ENCODE assay signal across 9 mouse cellular contexts in the genomic region with DNA sequence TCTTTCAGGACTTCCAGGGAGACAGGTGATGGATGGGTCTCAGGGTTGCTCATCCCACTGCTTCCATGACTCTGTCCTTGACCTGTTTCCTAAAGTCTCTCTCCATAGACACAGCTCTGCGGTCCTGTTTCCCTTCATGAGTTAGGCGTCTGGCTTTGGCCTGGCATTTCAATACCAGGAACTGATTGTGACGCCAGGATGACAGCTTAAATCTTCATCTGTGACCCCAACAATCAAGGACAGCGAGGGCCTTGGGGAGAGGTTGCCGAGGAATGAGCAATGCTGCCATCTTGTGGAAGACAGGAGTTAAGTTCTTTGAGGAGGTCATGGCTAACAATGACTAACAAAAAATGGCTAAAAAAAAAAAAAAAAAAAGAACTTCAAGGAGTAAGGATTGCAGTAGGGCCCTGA. TPM values are rescaled to one million over a fixed set of nuclear protein-coding genes. Genes with fewer than 3 reads are reported as not detected.
A peak's percentile ranks its signal among the peaks of the same experiment; 100 is the strongest.
DNase-seq lines count a peak whose midpoint lies in the region; ATAC-seq and TF ChIP-seq lines count a peak whose summit lies in the region.
"Had no signal": no experiment of that assay in that cellular context is flagged by ENCODE, and none has a peak within 500 bp of the region (broad histone marks: within the 10 kb centered on the region; RNA-seq: fewer than 3 reads in every experiment).

No protein-coding gene starts in this region.

- no peak overlapping the region for H3K4me3 ChIP-seq in lung, embryonic 14.5 days (ENCODE audit: low read depth, low read length)
- H3K4me3 ChIP-seq: limb, embryonic 12.5 days had no signal

- H3K27me3 ChIP-seq in lung, embryonic 14.5 days (ENCODE audit: insufficient read depth, low read length), result no peaks in the 10 kb centered on the region
- H3K27me3 ChIP-seq: limb, embryonic 12.5 days had no signal

- DNase-seq in CD4-positive, CD25-positive, alpha-beta regulatory T cell, adult 2 months (ENCODE audit: low read depth, low spot score), result peak; percentile 71
- peak; percentile 75 for DNase-seq in ZHBTc4 (ENCODE audit: low read depth, low spot score)
- peak; percentile 28 to 36 for DNase-seq in cerebellum, postnatal 4 days (ENCODE audit: low spot score in 2 of 2)
- peak; percentile 40 to 66 for DNase-seq in heart, adult 18-20 months
- peak; percentile 57 for DNase-seq in kidney, postnatal 14 days
- peak; percentile 81 for DNase-seq in lung, embryonic 14.5 days
- DNase-seq in retina, adult 2 months (ENCODE audit: low read depth, low spot score), result peak; percentile 59

- 0 out of 2 replicates have a peak, but pooled peaks have one; percentile 28 for ATAC-seq in lung, embryonic 14.5 days (ENCODE audit: insufficient read depth)
- no peak for ATAC-seq in erythroid progenitor cell, adult 5-6 weeks (replicated peaks; ENCODE audit: low FRiP score, poor library complexity, severe bottlenecking)

- 3% methylated on average over 5 of the region's 5 CpGs for WGBS in lung, embryonic 14.5 days

- H3K4me2 ChIP-seq in lung, embryonic 14.5 days, result no peak overlapping the region
- H3K4me2 ChIP-seq: limb, embryonic 12.5 days had no signal

- no peaks in the 10 kb centered on the region for H3K36me3 ChIP-seq in lung, embryonic 14.5 days (ENCODE audit: insufficient read depth)
- H3K36me3 ChIP-seq: limb, embryonic 12.5 days had no signal

- TF ChIP-seq CTCF in lung, embryonic 14.5 days (IDR thresholded peaks at IDR 0.05; ENCODE audit: low read depth), result peak; percentile 81

- H3K9ac ChIP-seq in lung, embryonic 14.5 days, result no peak overlapping the region
- H3K9ac ChIP-seq: limb, embryonic 12.5 days had no signal

- no peaks in the 10 kb centered on the region for H3K4me1 ChIP-seq in lung, embryonic 14.5 days (ENCODE audit: insufficient read depth)
- H3K4me1 ChIP-seq: limb, embryonic 12.5 days had no signal

- H3K9me3 ChIP-seq in lung, embryonic 14.5 days (ENCODE audit: low read depth, low read length), result no peaks in the 10 kb centered on the region
- H3K9me3 ChIP-seq: limb, embryonic 12.5 days had no signal

- H3K27ac ChIP-seq in lung, embryonic 14.5 days (ENCODE audit: low read depth), result no peak overlapping the region
- H3K27ac ChIP-seq: limb, embryonic 12.5 days had no signal

RNA-seq across cellular contexts. Expression of a gene that starts 25.6 kb away (rescaled TPM):
- 100 to 1,000 TPM; 258 to 268 TPM for total RNA-seq in heart, adult 18-20 months (2021)
- polyA plus RNA-seq in lung, embryonic 14.5 days (2014; fragmentation: Nextera tagmentation; extraction: Ambion mirVana), result 2.8 and 4.0 TPM in 2 replicates
- not detected in 2 replicates for total RNA-seq in erythroid progenitor cell, adult 5-6 weeks (2015; ENCODE audit: low replicate concordance)
- total RNA-seq in erythroid progenitor cell, adult 5-6 weeks (2017; ENCODE audit: low replicate concordance), result 0.26 TPM in 1 of 2 replicates, not detected in the other

RNA-seq across cellular contexts. Expression of a gene that starts 34.3 kb away (rescaled TPM):
- 10 to 100 TPM in 1 of 2 experiments, 1 to 10 TPM in 1; 8.9 to 12.7 TPM for total RNA-seq in heart, adult 18-20 months (2021)
- polyA plus RNA-seq in lung, embryonic 14.5 days (2014; fragmentation: Nextera tagmentation; extraction: Ambion mirVana), result 22.4 and 24.1 TPM in 2 replicates
- total RNA-seq in erythroid progenitor cell, adult 5-6 weeks (2015; ENCODE audit: low replicate concordance), result 0.42 and 1.1 TPM in 2 replicates
- 0.51 and 4.8 TPM in 2 replicates for total RNA-seq in erythroid progenitor cell, adult 5-6 weeks (2017; ENCODE audit: low replicate concordance)

Comparison
In these comparisons a context has a peak if more than half of its experiments do, and no peak if none do; other contexts are left out.
1. RNA of a gene that starts 25.6 kb away (total RNA-seq): 258 to 268 TPM in heart, adult 18-20 months; 0.26 TPM in erythroid progenitor cell, adult 5-6 weeks; every median in the first group is over 100 times any median in the second.
2. Peak in every context shown above with its lines, with median percentiles within 50 percentile points of each other: DNase-seq.